Mouse (Mus musculus): ENCODE results near the gene Kctd17. TPM values are rescaled to one million over a fixed set of nuclear protein-coding genes. Genes with fewer than 3 reads are reported as not detected.

Kctd17 gene
- polyA plus RNA-seq, 1 experiment = 31.4 TPM

GRCm38 (mm10) chr15:78422046-78422956 is 6.1 kb upstream of the Kctd17 start:
- no peak overlapping the region for H3K9ac ChIP-seq (ENCODE audit: low read depth, poor library complexity, severe bottlenecking)
- no peaks in the 10 kb centered on the region for H3K27me3 ChIP-seq (ENCODE audit: control insufficient read depth, insufficient read depth, low read length, poor library complexity, severe bottlenecking)
- TF ChIP-seq EP300 (IDR thresholded peaks at IDR 0.05; ENCODE audit: insufficient read depth, low read depth, low read length) (no peak), CTCF (IDR thresholded peaks at IDR 0.05; ENCODE audit: low read depth, low read length) (peak; percentile 87), POLR2A (IDR thresholded peaks at IDR 0.05; ENCODE audit: insufficient read depth, low read length) (no peak)
- no peaks in the 10 kb centered on the region for H3K36me3 ChIP-seq (ENCODE audit: control insufficient read depth, insufficient read depth, low read length, poor library complexity, severe bottlenecking)
- H3K9me3 ChIP-seq (replicated peaks; ENCODE audit: control insufficient read depth, insufficient read depth, low read length, poor library complexity, severe bottlenecking) = no peaks in the 10 kb centered on the region
- no peak overlapping the region for H3K27ac ChIP-seq (ENCODE audit: insufficient read depth, low read length)
- 0 out of 2 replicates have a peak overlapping the region, but pooled peaks have one; percentile 9 for H3K4me3 ChIP-seq (ENCODE audit: low read depth, low read length)
- H3K4me1 ChIP-seq (ENCODE audit: control insufficient read depth, insufficient read depth, low read length) = no peaks in the 10 kb centered on the region

- no peak overlapping the region for H3K4me3 ChIP-seq (ENCODE audit: low read depth, low read length)
Measured at GRCm38 (mm10) chr15:78424507-78424906, 3.9 kb upstream of the Kctd17 start.

DNA sequence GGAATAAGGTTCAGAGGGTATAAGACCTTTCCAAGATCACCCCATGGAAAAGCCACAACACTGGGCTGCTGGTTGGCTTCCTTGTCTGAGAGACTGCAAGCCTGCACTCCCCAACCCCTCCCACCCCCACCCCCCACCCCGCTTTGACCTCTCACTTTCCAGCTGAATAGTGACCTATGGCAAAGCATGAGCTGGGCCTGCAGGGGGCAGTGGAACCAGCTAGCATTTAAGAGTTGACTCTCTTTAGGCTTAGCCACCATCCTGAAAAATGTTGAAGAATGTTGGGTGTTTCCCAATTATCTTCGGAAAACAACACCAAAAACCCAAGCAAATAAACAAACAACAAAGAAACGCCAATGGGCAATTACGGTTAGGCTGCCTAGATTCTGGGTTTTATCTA is 3.1 kb upstream of the Kctd17 start:
- no peaks in the 10 kb centered on the region for H3K9me3 ChIP-seq (replicated peaks; ENCODE audit: control insufficient read depth, insufficient read depth, low read length, poor library complexity, severe bottlenecking)
- no peak overlapping the region for H3K4me3 ChIP-seq (ENCODE audit: low read depth, low read length)
- H3K27me3 ChIP-seq (ENCODE audit: control insufficient read depth, insufficient read depth, low read length, poor library complexity, severe bottlenecking) = no peaks in the 10 kb centered on the region
- H3K36me3 ChIP-seq (ENCODE audit: control insufficient read depth, insufficient read depth, low read length, poor library complexity, severe bottlenecking) = no peaks in the 10 kb centered on the region
- H3K4me1 ChIP-seq (ENCODE audit: control insufficient read depth, insufficient read depth, low read length) = peaks cover 3% of the 10 kb centered on the region
- TF ChIP-seq CTCF (IDR thresholded peaks at IDR 0.05; ENCODE audit: low read depth, low read length) (peak; percentile 51), POLR2A (IDR thresholded peaks at IDR 0.05; ENCODE audit: insufficient read depth, low read length) (no peak)
- H3K9ac ChIP-seq (ENCODE audit: low read depth, poor library complexity, severe bottlenecking) = no peak overlapping the region
- H3K27ac ChIP-seq (ENCODE audit: insufficient read depth, low read length) = no peak overlapping the region

More at GRCm38 (mm10) chr15:78424507-78424906, 3.9 kb upstream of the Kctd17 start:
- H3K27me3 ChIP-seq (ENCODE audit: control insufficient read depth, insufficient read depth, low read length, poor library complexity, severe bottlenecking) = no peaks in the 10 kb centered on the region
- no peak for TF ChIP-seq POLR2A (IDR thresholded peaks at IDR 0.05; ENCODE audit: insufficient read depth, low read length)
- TF ChIP-seq EP300 (IDR thresholded peaks at IDR 0.05; ENCODE audit: insufficient read depth, low read depth, low read length) = no peak
- H3K9ac ChIP-seq (ENCODE audit: low read depth, poor library complexity, severe bottlenecking) = no peak overlapping the region
- peaks cover 2% of the 10 kb centered on the region for H3K4me1 ChIP-seq (ENCODE audit: control insufficient read depth, insufficient read depth, low read length)
- no peak overlapping the region for H3K27ac ChIP-seq (ENCODE audit: insufficient read depth, low read length)
- no peaks in the 10 kb centered on the region for H3K36me3 ChIP-seq (ENCODE audit: control insufficient read depth, insufficient read depth, low read length, poor library complexity, severe bottlenecking)
- H3K9me3 ChIP-seq (replicated peaks; ENCODE audit: control insufficient read depth, insufficient read depth, low read length, poor library complexity, severe bottlenecking) = no peaks in the 10 kb centered on the region

DNA sequence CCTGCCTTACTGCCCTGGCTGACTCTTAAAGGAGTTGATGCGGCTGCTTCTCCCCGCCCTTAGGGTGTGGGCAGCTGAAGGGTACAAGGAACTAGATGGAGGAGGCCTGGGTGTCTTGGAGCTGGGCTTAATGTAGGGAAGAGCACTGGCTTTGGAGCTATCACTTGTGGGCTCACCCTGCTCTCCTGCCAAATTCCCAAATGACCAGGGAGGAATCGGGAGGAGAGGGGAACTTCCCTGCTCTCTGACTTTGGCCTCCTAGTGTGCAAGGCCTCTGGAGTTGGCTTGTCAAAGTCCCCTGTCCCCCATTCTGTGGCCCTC is 735 bp downstream of the Kctd17 start:
- no peaks in the 10 kb centered on the region for H3K9me3 ChIP-seq (replicated peaks; ENCODE audit: control insufficient read depth, insufficient read depth, low read length, poor library complexity, severe bottlenecking)
- H3K27me3 ChIP-seq (ENCODE audit: control insufficient read depth, insufficient read depth, low read length, poor library complexity, severe bottlenecking) = no peaks in the 10 kb centered on the region
- TF ChIP-seq CTCF (IDR thresholded peaks at IDR 0.05; ENCODE audit: low read depth, low read length) (no peak), EP300 (IDR thresholded peaks at IDR 0.05; ENCODE audit: insufficient read depth, low read depth, low read length) (no peak), POLR2A (IDR thresholded peaks at IDR 0.05; ENCODE audit: insufficient read depth, low read length) (no peak)
- H3K4me3 ChIP-seq (ENCODE audit: low read depth, low read length) = peak overlapping the region; percentile 64
- H3K27ac ChIP-seq (ENCODE audit: insufficient read depth, low read length) = no peak overlapping the region
- H3K9ac ChIP-seq (ENCODE audit: low read depth, poor library complexity, severe bottlenecking) = peak overlapping the region; percentile 32; the same call in 1 of the 2 replicates
- no peaks in the 10 kb centered on the region for H3K36me3 ChIP-seq (ENCODE audit: control insufficient read depth, insufficient read depth, low read length, poor library complexity, severe bottlenecking)
- peaks cover 6% of the 10 kb centered on the region for H3K4me1 ChIP-seq (ENCODE audit: control insufficient read depth, insufficient read depth, low read length)

DNA sequence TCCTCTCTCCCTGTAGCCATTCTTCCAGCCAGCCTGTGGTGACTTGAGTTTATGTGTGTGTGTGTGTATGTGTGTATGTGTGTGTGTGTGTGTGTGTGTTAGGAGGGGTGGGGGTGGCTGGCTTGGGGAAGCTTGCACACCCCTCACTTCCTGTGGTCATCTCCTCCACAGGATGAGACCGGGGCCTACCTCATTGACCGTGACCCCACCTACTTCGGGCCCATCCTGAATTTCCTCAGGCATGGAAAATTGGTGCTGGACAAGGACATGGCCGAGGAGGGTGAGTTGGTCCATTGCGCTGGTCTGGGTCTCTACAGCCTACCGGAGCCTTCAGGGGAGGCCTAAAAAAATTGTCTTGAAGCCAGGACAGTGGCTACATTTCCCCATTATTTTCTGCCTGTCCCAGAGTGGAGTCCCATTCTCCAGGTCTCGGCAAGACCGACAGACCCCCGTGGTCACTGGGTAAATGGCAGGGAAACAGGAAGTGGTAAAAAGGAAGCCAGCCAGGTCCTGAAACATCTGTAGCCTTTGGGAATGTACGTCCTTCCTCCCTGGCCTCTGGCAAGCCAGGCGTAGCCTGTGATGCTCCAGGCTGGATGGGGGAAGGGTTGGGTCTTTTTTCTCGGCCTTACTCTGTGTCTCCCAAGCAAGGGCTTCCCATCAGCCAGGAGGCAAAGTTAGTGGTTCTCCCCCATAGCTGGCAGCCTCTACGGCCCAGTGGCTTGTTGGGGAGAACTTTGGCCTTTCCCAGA is 1.7 kb downstream of the Kctd17 start:
- no peak overlapping the region for H3K4me3 ChIP-seq (ENCODE audit: low read depth, low read length)
- H3K9ac ChIP-seq (ENCODE audit: low read depth, poor library complexity, severe bottlenecking) = no peak overlapping the region
- H3K4me1 ChIP-seq (ENCODE audit: control insufficient read depth, insufficient read depth, low read length) = peaks cover 6% of the 10 kb centered on the region
- no peak for TF ChIP-seq EP300 (IDR thresholded peaks at IDR 0.05; ENCODE audit: insufficient read depth, low read depth, low read length)
- TF ChIP-seq CTCF (IDR thresholded peaks at IDR 0.05; ENCODE audit: low read depth, low read length) = no peak
- TF ChIP-seq POLR2A (IDR thresholded peaks at IDR 0.05; ENCODE audit: insufficient read depth, low read length) = no peak
- no peaks in the 10 kb centered on the region for H3K27me3 ChIP-seq (ENCODE audit: control insufficient read depth, insufficient read depth, low read length, poor library complexity, severe bottlenecking)
- no peaks in the 10 kb centered on the region for H3K9me3 ChIP-seq (replicated peaks; ENCODE audit: control insufficient read depth, insufficient read depth, low read length, poor library complexity, severe bottlenecking)
- H3K36me3 ChIP-seq (ENCODE audit: control insufficient read depth, insufficient read depth, low read length, poor library complexity, severe bottlenecking) = no peaks in the 10 kb centered on the region
- no peak overlapping the region for H3K27ac ChIP-seq (ENCODE audit: insufficient read depth, low read length)

GRCm38 (mm10) chr15:78430874-78431273 is 2.5 kb downstream of the Kctd17 start:
- Histone ChIP-seq H3K27me3 (ENCODE audit: control insufficient read depth, insufficient read depth, low read length, poor library complexity, severe bottlenecking) (no peaks in the 10 kb centered on the region), H3K9me3 (replicated peaks; ENCODE audit: control insufficient read depth, insufficient read depth, low read length, poor library complexity, severe bottlenecking) (no peaks in the 10 kb centered on the region), H3K9ac (ENCODE audit: low read depth, poor library complexity, severe bottlenecking) (no peak overlapping the region), H3K27ac (ENCODE audit: insufficient read depth, low read length) (no peak overlapping the region), H3K4me1 (ENCODE audit: control insufficient read depth, insufficient read depth, low read length) (peaks cover 6% of the 10 kb centered on the region), H3K4me3 (ENCODE audit: low read depth, low read length) (no peak overlapping the region), H3K36me3 (ENCODE audit: control insufficient read depth, insufficient read depth, low read length, poor library complexity, severe bottlenecking) (no peaks in the 10 kb centered on the region)
- TF ChIP-seq POLR2A (IDR thresholded peaks at IDR 0.05; ENCODE audit: insufficient read depth, low read length) (no peak), EP300 (IDR thresholded peaks at IDR 0.05; ENCODE audit: insufficient read depth, low read depth, low read length) (no peak), CTCF (IDR thresholded peaks at IDR 0.05; ENCODE audit: low read depth, low read length) (no peak)

All from ES-Bruce4 (cell line).